Mouse (Mus musculus): ENCODE measurements around the gene Gse1.
A peak's percentile ranks its signal among the peaks of the same experiment; 100 is the strongest.

The Gse1 gene

GRCm38 (mm10) chr8:120302941-120303675 lies 74.9 kb downstream of the Gse1 start:
- DNase-seq, result no peak

GRCm38 (mm10) chr8:120304097-120304496 lies 75.8 kb downstream of the Gse1 start:
- DNase-seq, result no peak

- DNase-seq, result no peak
Observed at GRCm38 (mm10) chr8:120305800-120306385, 77.6 kb downstream of the Gse1 start.

- no peak for DNase-seq
Observed at GRCm38 (mm10) chr8:120307103-120307502, 78.8 kb downstream of the Gse1 start.

- DNase-seq, result no peak
Observed at GRCm38 (mm10) chr8:120307528-120307927, 79.3 kb downstream of the Gse1 start.

GRCm38 (mm10) chr8:120308131-120308530 lies 79.9 kb downstream of the Gse1 start:
- DNase-seq, result no peak

GRCm38 (mm10) chr8:120308553-120308952 lies 80.3 kb downstream of the Gse1 start:
- peak in 1 of 2 experiments; percentile 29 for DNase-seq

GRCm38 (mm10) chr8:120309326-120309725 lies 81.1 kb downstream of the Gse1 start:
- DNase-seq, result peak; percentile 70 to 74

GRCm38 (mm10) chr8:120310063-120310462 lies 81.8 kb downstream of the Gse1 start:
- DNase-seq, result no peak

GRCm38 (mm10) chr8:120312452-120312851 lies 84.2 kb downstream of the Gse1 start:
- DNase-seq, result no peak

GRCm38 (mm10) chr8:120313674-120314073 lies 85.4 kb downstream of the Gse1 start:
- DNase-seq, result no peak

GRCm38 (mm10) chr8:120314932-120315331 lies 86.7 kb downstream of the Gse1 start:
- DNase-seq, result no peak

GRCm38 (mm10) chr8:120315644-120316043 lies 87.4 kb downstream of the Gse1 start:
- DNase-seq, result no peak

GRCm38 (mm10) chr8:120316707-120317106 lies 88.5 kb downstream of the Gse1 start:
- DNase-seq, result no peak

- no peak for DNase-seq
Observed at GRCm38 (mm10) chr8:120317118-120317824, 89.0 kb downstream of the Gse1 start.

GRCm38 (mm10) chr8:120318476-120318991 lies 90.3 kb downstream of the Gse1 start:
- no peak for DNase-seq

- peak; percentile 69 to 78 for DNase-seq
Observed at GRCm38 (mm10) chr8:120319449-120319848, 91.2 kb downstream of the Gse1 start.

- DNase-seq, result no peak
Observed at GRCm38 (mm10) chr8:120320146-120320545, 91.9 kb downstream of the Gse1 start.

- no peak for DNase-seq
Observed at GRCm38 (mm10) chr8:120321724-120322123, 93.5 kb downstream of the Gse1 start.

GRCm38 (mm10) chr8:120322956-120323448 lies 94.7 kb downstream of the Gse1 start:
- peak; percentile 71 to 74 for DNase-seq

GRCm38 (mm10) chr8:120324555-120324954 lies 96.3 kb downstream of the Gse1 start:
- peak; percentile 51 to 69 for DNase-seq

GRCm38 (mm10) chr8:120325172-120325767 lies 97.0 kb downstream of the Gse1 start:
- DNase-seq, result peak in 1 of 2 experiments; percentile 44

- peak in 1 of 2 experiments; percentile 41 for DNase-seq
Observed at GRCm38 (mm10) chr8:120327131-120327554, 98.9 kb downstream of the Gse1 start.
